Mouse (Mus musculus) heart, embryonic 16.5 days (tissue): ENCODE results near the gene Nsl1. TPM values are rescaled to one million over a fixed set of nuclear protein-coding genes. Genes with fewer than 3 reads are reported as not detected.
"Not testable (repeated sequence)": the region's sequence is repeated elsewhere in the genome, so short reads cannot be mapped to it uniquely, and the experiment has no call there.

ENCODE experiments used
- ATAC-seq: fragments of 200-750 bp; cut with Nextera tagmentation; replicated peaks from 2 replicates; pipeline ENCODE4 v1.8.0; 2017; ENCODE audit warnings: moderate number of reproducible peaks; ENCODE audit not compliant: insufficient read depth, low FRiP score; ENCODE audit errors: extremely low read depth
- H3K27ac ChIP-seq: fragments of 300-500 bp; sonication (generic); 2 replicates; pipeline ENCODE4 v1.5.1; 2014; ENCODE audit warnings: mild to moderate bottlenecking, low read length, control low read depth, moderate library complexity
- H3K27me3 ChIP-seq: fragments of 300-500 bp; sonication (generic); 2 replicates; pipeline ENCODE4 v1.6.1; 2014; ENCODE audit warnings: low read length, mixed read lengths; ENCODE audit not compliant: control insufficient read depth, insufficient read depth
- H3K36me3 ChIP-seq: fragments of 300-500 bp; sonication (generic); 2 replicates; pipeline ENCODE4 v1.6.1; 2014; ENCODE audit not compliant: control insufficient read depth, insufficient read depth
- H3K4me1 ChIP-seq: fragments of 300-500 bp; sonication (generic); 2 replicates; pipeline ENCODE4 v1.6.1; 2014; ENCODE audit warnings: low read length, mixed read lengths; ENCODE audit not compliant: control insufficient read depth, insufficient read depth
- H3K4me2 ChIP-seq: fragments of 300-500 bp; sonication (generic); 2 replicates; pipeline ENCODE4 v1.6.1; 2014; ENCODE audit warnings: low read depth, mild to moderate bottlenecking, control low read depth, low read length
- H3K4me3 ChIP-seq: fragments of 300-500 bp; sonication (generic); 2 replicates; pipeline ENCODE4 v1.5.1; 2014; ENCODE audit warnings: mild to moderate bottlenecking, control low read depth, low read length
- H3K9ac ChIP-seq: fragments of 300-500 bp; sonication (generic); 2 replicates; pipeline ENCODE4 v1.6.1; 2014; ENCODE audit warnings: low read length, control low read depth
- H3K9me3 ChIP-seq: fragments of 300-500 bp; sonication (generic); replicated peaks from 2 replicates; pipeline ENCODE4 v1.6.1; 2016; ENCODE audit warnings: low read length; ENCODE audit not compliant: control insufficient read depth
- WGBS: fragments of 180-500 bp; shearing (Covaris S2); extraction: QIAGEN DNeasy Blood & Tissue Kit; methylation state at CpG from one replicate; pipeline ENCODE4 v1.1.7; 2014; 5-methylcytosine and 5-hydroxymethylcytosine counted together
- polyA plus RNA-seq: library from polyadenylated mRNA; unstranded; fragments of >200 nt; fragmentation: Nextera tagmentation; extraction: Ambion mirVana; gene quantifications from 2 replicates; pipeline ENCODE4 v1.2.1, GENCODE M21; 2015

The Nsl1 gene
- polyA plus RNA-seq, 1 experiment from 2014 or later = 15.4 TPM

DNA sequence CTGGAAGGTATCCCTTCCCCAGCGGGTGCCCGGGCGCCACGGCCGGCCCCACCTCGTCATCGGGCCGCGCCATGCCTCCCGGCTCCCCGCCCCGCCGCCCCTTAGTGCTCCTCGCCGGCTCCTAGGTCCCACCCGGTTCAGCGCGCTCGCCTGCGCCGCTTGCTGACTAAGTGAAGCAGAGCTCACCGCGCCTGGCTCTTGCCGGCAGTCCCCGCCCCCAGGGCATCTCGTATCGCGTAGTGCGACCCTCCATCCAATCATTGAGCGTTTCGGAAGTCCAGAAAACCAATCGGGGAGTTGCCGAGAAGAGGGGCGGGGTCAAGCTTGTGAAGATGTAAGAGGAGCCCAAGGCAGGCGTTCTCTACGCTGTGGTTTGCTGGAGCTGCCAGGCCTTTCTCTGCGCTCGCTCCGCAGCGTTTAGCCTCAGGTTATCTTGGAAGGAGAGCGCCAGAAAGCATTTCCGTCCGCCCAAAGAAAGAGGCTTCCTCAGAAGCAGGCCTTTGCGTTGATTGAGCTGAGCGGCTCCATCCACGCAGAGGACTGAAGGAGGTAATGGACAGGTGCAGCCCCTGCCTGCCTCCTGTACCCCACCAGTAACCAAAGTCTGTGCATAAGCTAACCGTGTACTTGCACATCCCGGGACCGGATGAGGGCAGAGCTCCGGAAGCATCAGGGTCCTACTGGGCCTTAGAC is 36.6 kb upstream of the Nsl1 start, which contains the start of gene Flvcr1:
Gene Flvcr1, minus strand, starts transcription at position 138 of the 693 bp plus-strand sequence.
- no peaks in the 10 kb centered on the region for H3K9me3 ChIP-seq

DNA sequence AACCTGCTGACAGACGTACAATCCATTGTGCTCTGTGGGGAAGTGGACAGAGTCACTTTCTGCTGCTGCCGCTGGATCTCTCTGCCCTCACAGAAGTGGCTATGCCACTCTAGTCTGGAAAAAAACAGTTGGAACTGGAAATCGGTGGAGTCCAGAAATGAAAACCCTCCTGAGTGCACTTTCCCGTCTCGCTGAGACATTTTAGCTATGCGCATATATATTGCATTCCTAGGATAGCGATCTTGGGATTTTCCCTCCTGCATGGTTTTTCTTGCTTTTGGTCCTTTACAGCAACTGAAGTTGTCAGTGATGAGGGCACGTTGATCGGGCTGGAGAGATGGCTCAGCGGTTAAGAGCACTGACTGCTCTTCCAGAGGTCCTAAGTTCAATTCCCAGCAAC is 32.6 kb upstream of the Nsl1 start:
- Histone ChIP-seq H3K9me3 (no peaks in the 10 kb centered on the region), H3K4me1 (peaks cover 8% of the 10 kb centered on the region), H3K4me3 (no peak overlapping the region), H3K36me3 (no peaks in the 10 kb centered on the region), H3K27ac (no peak overlapping the region), H3K9ac (no peak overlapping the region), H3K4me2 (no peak overlapping the region), H3K27me3 (no peaks in the 10 kb centered on the region)
- ATAC-seq = no peak
- 61% methylated on average over 10 of the region's 10 CpGs for WGBS

More for the DNA sequence above, 36.6 kb upstream of the Nsl1 start, which contains the start of gene Flvcr1:
- under 1% methylated on average over 50 of the region's 50 CpGs for WGBS
- Histone ChIP-seq H3K4me1 (peaks cover 13% of the 10 kb centered on the region), H3K4me3 (peak within 1 kb of the TSS; percentile 85), H3K36me3 (peaks cover 6% of the 10 kb centered on the region), H3K9ac (peak within 1 kb of the TSS; percentile 95), H3K27me3 (no peaks in the 10 kb centered on the region), H3K4me2 (peak within 1 kb of the TSS; percentile 98), H3K27ac (peak within 1 kb of the TSS; percentile 89)
- peak; percentile 97 for ATAC-seq

DNA sequence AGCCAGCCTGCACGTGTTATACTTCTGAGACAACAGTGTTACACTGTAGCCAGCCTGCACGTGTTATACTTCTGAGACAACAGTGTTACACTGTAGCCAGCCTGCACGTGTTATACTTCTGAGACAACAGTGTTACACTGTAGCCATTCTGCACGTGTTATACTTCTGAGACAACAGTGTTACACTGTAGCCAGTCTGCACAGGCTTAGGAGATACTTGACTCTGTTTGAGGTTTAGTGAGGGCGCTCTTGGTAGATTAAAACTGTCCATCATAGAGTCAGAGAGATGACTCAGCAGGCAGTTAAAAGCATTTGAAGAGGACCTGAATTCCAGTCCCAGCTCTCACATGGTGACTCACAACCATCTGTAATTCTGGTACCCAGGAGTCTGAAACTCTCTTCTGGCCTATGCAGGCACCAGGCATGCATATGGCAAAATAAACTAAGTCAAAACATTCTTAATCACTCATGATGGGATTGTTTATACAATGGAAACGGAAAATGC is 31.8 kb upstream of the Nsl1 start:
- H3K9me3 ChIP-seq, H3K27me3 ChIP-seq, H3K9ac ChIP-seq, H3K4me2 ChIP-seq, H3K27ac ChIP-seq, H3K4me1 ChIP-seq, H3K4me3 ChIP-seq, ATAC-seq, H3K36me3 ChIP-seq: not testable (repeated sequence)
- whole genome bisulfite sequencing = 49% methylated on average over 6 of the region's 6 CpGs

DNA sequence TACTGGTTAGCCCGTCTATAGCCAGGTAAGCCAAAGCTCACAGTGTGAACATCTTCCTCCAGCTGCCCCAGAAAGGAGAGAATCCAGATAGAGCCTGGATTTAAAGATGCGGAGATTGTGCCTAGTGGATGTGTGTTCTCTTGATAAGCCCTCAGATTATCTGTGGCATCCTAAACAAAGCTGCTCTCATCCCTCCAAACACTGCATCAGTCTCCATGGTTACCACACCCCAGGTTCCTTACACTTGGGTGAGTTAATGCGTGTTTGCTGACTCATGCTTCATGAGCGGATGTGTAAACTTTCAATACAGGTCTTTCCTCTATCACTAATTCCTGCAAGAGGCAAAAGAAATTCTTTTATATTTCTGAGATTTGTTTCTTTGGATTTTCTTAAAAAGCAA is 27.2 kb upstream of the Nsl1 start:
- no peaks in the 10 kb centered on the region for H3K36me3 ChIP-seq
- ATAC-seq = no peak
- no peak overlapping the region for H3K9ac ChIP-seq
- H3K4me3 ChIP-seq = no peak overlapping the region
- no peaks in the 10 kb centered on the region for H3K9me3 ChIP-seq
- H3K27ac ChIP-seq = no peak overlapping the region
- H3K4me2 ChIP-seq = no peak overlapping the region
- WGBS = 39% methylated on average over 4 of the region's 4 CpGs
- H3K27me3 ChIP-seq = no peaks in the 10 kb centered on the region
- H3K4me1 ChIP-seq = no peaks in the 10 kb centered on the region

DNA sequence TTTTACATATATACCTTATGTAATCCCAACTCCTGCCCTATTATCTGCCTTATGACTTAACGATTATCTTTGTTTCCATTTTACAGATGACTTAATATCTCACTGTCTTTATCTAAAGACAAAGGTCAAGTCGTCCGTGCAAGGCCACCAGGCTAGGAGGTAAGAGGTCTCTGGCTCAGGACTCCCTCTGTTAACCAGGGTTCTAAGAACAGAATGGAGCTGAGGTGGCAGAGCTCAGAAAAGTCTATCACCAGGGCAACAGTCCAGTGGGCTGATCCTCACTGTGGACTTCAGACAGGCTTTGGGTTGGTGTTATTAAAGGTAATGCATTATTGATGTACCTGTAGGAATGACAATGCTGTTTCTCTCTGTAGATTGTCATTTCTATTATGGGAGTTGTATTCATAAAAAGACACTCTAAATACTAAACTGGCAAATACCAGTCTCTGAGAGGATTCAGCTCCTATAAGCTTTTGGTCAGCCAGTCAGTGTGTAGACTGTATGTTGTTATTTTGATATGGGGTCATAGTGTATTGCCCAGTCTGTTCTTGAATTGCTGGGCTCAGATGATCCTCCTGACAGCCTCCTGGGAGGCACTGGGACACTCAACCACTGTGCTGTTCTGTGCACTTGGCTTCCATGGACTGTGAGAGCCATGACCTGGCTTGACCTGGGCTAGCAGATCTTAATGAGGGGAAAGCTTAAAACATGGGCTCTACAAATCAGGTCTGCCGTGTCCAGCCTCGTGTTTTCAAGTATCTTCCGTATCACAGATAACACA is 26.1 kb upstream of the Nsl1 start, which contains the start of gene Spata45:
Gene Spata45, plus strand, starts transcription at position 86 of the 781 bp plus-strand sequence.
- Histone ChIP-seq H3K4me1 (no peaks in the 10 kb centered on the region), H3K36me3 (no peaks in the 10 kb centered on the region), H3K27ac (no peak within 1 kb of the TSS), H3K4me3 (no peak within 1 kb of the TSS), H3K9ac (no peak within 1 kb of the TSS), H3K9me3 (no peaks in the 10 kb centered on the region), H3K27me3 (no peaks in the 10 kb centered on the region), H3K4me2 (no peak within 1 kb of the TSS)
- WGBS = 61% methylated on average over 6 of the region's 6 CpGs
- ATAC-seq = no peak

DNA sequence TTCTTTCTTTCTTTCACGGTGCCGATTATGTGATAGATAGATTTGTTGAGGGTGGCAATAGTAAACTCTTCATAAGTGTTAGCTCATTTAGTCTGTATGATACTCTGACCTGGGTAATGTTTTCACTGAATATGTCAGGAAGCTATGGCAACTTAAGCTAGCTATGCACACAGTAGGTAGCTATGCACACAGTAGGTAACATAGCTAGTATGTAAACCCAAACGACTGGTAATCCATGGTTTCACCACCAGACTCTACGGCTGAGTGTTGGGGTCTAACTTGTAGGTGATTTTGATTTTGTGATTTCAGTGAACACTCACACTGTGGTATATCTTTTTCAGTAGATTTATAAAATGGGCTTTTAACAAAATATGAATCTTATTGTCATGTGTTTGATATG is 24.8 kb upstream of the Nsl1 start:
- WGBS = 88% methylated on average over 4 of the region's 4 CpGs

DNA sequence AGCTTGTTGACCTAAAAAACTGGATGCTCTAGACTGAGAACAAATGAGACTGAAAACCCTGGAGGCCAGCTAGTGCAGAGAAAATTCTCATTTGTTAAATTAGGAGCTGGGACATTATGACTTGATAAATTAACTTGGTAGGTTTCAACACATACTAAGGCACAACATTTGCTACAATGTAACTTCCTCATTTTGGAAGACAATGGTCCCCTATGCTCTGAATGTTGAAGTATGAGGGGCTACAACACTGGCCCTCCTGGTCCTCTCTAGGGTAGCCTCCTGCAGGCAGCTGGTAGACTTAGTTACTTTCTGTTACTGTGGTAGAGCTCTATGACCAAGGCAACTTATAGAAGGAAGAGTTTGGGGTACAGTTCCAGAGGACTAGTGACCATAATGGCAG is 21.5 kb upstream of the Nsl1 start:
- Histone ChIP-seq H3K4me1 (no peaks in the 10 kb centered on the region), H3K27ac (no peak overlapping the region), H3K36me3 (no peaks in the 10 kb centered on the region), H3K9ac (no peak overlapping the region), H3K27me3 (no peaks in the 10 kb centered on the region), H3K4me2 (no peak overlapping the region), H3K4me3 (no peak overlapping the region), H3K9me3 (no peaks in the 10 kb centered on the region)
- no peak for ATAC-seq

More for the DNA sequence above, 24.8 kb upstream of the Nsl1 start:
- no peaks in the 10 kb centered on the region for H3K27me3 ChIP-seq
- H3K36me3 ChIP-seq = no peaks in the 10 kb centered on the region
- ATAC-seq = no peak
- H3K27ac ChIP-seq = no peak overlapping the region
- no peak overlapping the region for H3K4me2 ChIP-seq
- no peaks in the 10 kb centered on the region for H3K9me3 ChIP-seq
- H3K4me3 ChIP-seq = no peak overlapping the region
- H3K9ac ChIP-seq = no peak overlapping the region
- no peaks in the 10 kb centered on the region for H3K4me1 ChIP-seq

DNA sequence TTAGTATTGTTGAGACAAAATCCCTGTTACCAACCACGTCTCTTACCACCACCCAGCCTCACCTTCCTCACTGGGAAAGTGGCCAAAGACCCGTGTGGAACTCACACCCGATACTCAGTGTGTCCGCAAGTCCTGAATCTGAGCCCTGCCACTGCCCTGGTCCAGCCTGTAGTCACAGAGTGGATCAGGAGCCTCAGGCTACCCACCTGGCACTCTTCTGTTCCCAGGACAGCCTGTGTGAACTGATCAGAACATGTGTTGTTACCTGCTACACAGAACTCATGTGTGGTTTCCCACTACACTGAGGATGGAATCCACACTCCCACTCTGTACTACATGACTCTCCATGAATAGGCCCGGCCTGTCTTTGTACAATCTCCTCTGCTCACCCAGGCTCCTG is 20.7 kb upstream of the Nsl1 start:
- no peak for ATAC-seq
- no peaks in the 10 kb centered on the region for H3K9me3 ChIP-seq
- H3K36me3 ChIP-seq = no peaks in the 10 kb centered on the region
- 68% methylated on average over 5 of the region's 5 CpGs for WGBS
- no peak overlapping the region for H3K27ac ChIP-seq
- H3K4me2 ChIP-seq = no peak overlapping the region
- H3K9ac ChIP-seq = no peak overlapping the region
- H3K4me3 ChIP-seq = no peak overlapping the region
- H3K27me3 ChIP-seq = no peaks in the 10 kb centered on the region
- H3K4me1 ChIP-seq = no peaks in the 10 kb centered on the region

DNA sequence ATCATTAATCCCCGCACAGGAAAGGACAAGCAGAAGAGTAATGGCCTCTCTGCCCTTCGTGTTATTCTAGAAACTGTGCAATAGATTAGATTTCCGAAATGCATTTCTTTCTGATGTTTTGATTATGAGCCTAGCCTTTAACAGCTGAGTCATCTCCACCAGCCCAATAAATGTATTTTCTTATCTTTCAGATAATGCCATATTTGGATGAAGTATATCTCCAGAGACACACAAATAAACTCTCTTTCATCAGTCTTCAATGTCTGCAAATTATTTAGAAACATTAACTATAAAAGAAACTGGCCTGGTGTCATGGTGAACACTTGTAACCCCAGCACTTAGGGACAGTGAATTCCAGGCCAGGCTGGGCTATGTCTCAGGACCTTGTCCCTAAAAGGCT is 20.1 kb upstream of the Nsl1 start:
- Histone ChIP-seq H3K36me3 (no peaks in the 10 kb centered on the region), H3K4me3 (no peak overlapping the region), H3K27ac (no peak overlapping the region), H3K4me2 (no peak overlapping the region), H3K9me3 (no peaks in the 10 kb centered on the region), H3K9ac (no peak overlapping the region), H3K27me3 (no peaks in the 10 kb centered on the region), H3K4me1 (no peaks in the 10 kb centered on the region)
- no peak for ATAC-seq
- WGBS = 53% methylated on average over 3 of the region's 3 CpGs
